Mouse (Mus musculus): Measurements from ENCODE around the gene Asxl2.

The Asxl2 gene

GRCm38 (mm10) chr12:3547506-3547905, 120.8 kb downstream of the Asxl2 start:
- no peak for DNase-seq

GRCm38 (mm10) chr12:3547911-3548310, 121.3 kb downstream of the Asxl2 start:
- no peak for DNase-seq

GRCm38 (mm10) chr12:3548582-3549211, 122.0 kb downstream of the Asxl2 start:
- DNase-seq: no peak

GRCm38 (mm10) chr12:3550280-3550679, 123.6 kb downstream of the Asxl2 start:
- no peak for DNase-seq
